Mouse (Mus musculus) bone marrow, adult 2 months (tissue): ENCODE results near the gene Stom.

Experiments
- CTCF ChIP-seq: fragments of 200-500 bp; IDR thresholded peaks from 2 replicates; pipeline ENCODE4 v1.5.1; 2011; ENCODE audit warnings: low read length, control low read depth; ENCODE audit not compliant: control insufficient read depth, insufficient read depth
- POLR2A ChIP-seq: fragments of 200-500 bp; IDR thresholded peaks from 2 replicates; pipeline ENCODE4 v1.6.1; 2011; ENCODE audit warnings: low read depth, mild to moderate bottlenecking, control low read depth, low read length, borderline replicate concordance; ENCODE audit not compliant: control insufficient read depth

DNA sequence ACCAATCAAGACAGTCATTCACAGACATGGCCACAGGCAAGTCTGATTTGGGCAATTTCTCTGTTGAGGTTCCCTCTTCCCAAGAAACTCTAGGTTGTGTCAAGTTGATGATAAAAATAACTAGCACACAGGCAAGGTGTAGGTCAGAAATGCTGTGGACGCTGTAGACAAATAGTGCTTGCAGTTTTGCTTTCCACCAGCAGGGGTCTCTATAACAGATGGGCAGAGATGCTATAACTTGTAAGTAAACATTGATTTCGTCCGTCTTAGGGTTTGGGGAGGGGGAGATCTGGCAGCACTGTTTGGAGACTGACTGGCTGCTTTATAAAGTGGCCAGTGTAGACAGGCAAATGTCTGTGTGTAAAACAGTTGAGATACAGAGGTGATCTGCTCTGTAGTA, 44.9 kb downstream of the Stom start:
- TF ChIP-seq CTCF, result peak; percentile 24; the same call in 1 of the 2 replicates
- no peak for TF ChIP-seq POLR2A
